Comparison of ENCODE assay signal across 24 mouse cellular contexts in genomic region chr4:91587541-91588059, GRCm38 (mm10).
DNase-seq lines count a peak whose midpoint lies in the region; ATAC-seq and TF ChIP-seq lines count a peak whose summit lies in the region.
"Had no signal": no experiment of that assay in that cellular context is flagged by ENCODE, and none has a peak within 500 bp of the region (broad histone marks: within the 10 kb centered on the region; RNA-seq: fewer than 3 reads in every experiment).

No protein-coding gene starts in this region.

- TF ChIP-seq CTCF in midbrain, postnatal 0 days (IDR thresholded peaks at IDR 0.05) = no peak

- no peak overlapping the region for H3K4me2 ChIP-seq in hindbrain, embryonic 11.5 days (replicated peaks; ENCODE audit: low read depth, low read length)
- H3K4me2 ChIP-seq in midbrain, embryonic 11.5 days = no peak overlapping the region
- H3K4me2 ChIP-seq in midbrain, embryonic 16.5 days (ENCODE audit: low read length) = no peak overlapping the region
- H3K4me2 ChIP-seq in midbrain, embryonic 14.5 days (ENCODE audit: low read length) = no peak overlapping the region
- H3K4me2 ChIP-seq in midbrain, postnatal 0 days (ENCODE audit: low read depth, low read length, poor library complexity, severe bottlenecking) = no peak overlapping the region
- H3K4me2 ChIP-seq: forebrain, embryonic 13.5 days; heart, embryonic 13.5 days; hindbrain, embryonic 15.5 days had no signal

- H3K9me3 ChIP-seq in hindbrain, embryonic 11.5 days (ENCODE audit: control insufficient read depth, low read length) = no peaks in the 10 kb centered on the region
- H3K9me3 ChIP-seq in hindbrain, embryonic 10.5 days = no peaks in the 10 kb centered on the region
- H3K9me3 ChIP-seq in midbrain, embryonic 11.5 days (ENCODE audit: control insufficient read depth, low read length) = no peaks in the 10 kb centered on the region
- no peaks in the 10 kb centered on the region for H3K9me3 ChIP-seq in midbrain, embryonic 16.5 days (replicated peaks; ENCODE audit: control insufficient read depth, low read length, poor library complexity, severe bottlenecking)
- no peaks in the 10 kb centered on the region for H3K9me3 ChIP-seq in midbrain, embryonic 14.5 days (ENCODE audit: control insufficient read depth, low read length)
- H3K9me3 ChIP-seq in midbrain, postnatal 0 days (ENCODE audit: low read length) = no peaks in the 10 kb centered on the region
- H3K9me3 ChIP-seq: forebrain, embryonic 10.5 days; forebrain, embryonic 13.5 days; heart, embryonic 10.5 days; heart, embryonic 13.5 days; hindbrain, embryonic 15.5 days had no signal

- H3K4me1 ChIP-seq in hindbrain, embryonic 11.5 days (replicated peaks; ENCODE audit: control insufficient read depth, insufficient read depth, low read length) = no peaks in the 10 kb centered on the region
- no peaks in the 10 kb centered on the region for H3K4me1 ChIP-seq in hindbrain, embryonic 10.5 days (replicated peaks)
- H3K4me1 ChIP-seq in midbrain, embryonic 11.5 days (ENCODE audit: control insufficient read depth, insufficient read depth, low read length) = no peaks in the 10 kb centered on the region
- H3K4me1 ChIP-seq in midbrain, embryonic 16.5 days (ENCODE audit: control insufficient read depth, insufficient read depth, low read length) = no peaks in the 10 kb centered on the region
- no peaks in the 10 kb centered on the region for H3K4me1 ChIP-seq in midbrain, embryonic 14.5 days (ENCODE audit: control insufficient read depth, insufficient read depth, low read length)
- no peaks in the 10 kb centered on the region for H3K4me1 ChIP-seq in midbrain, postnatal 0 days (ENCODE audit: insufficient read depth, low read length)
- H3K4me1 ChIP-seq: forebrain, embryonic 10.5 days; forebrain, embryonic 13.5 days; heart, embryonic 10.5 days; heart, embryonic 13.5 days; hindbrain, embryonic 15.5 days had no signal

- peak; percentile 56 for ATAC-seq in hindbrain, embryonic 11.5 days (ENCODE audit: low FRiP score)
- peak; percentile 64; the same call in 1 of the 2 replicates for ATAC-seq in midbrain, embryonic 11.5 days (ENCODE audit: low FRiP score)
- ATAC-seq in midbrain, embryonic 16.5 days = no peak
- ATAC-seq in midbrain, embryonic 14.5 days (ENCODE audit: low FRiP score, low TSS enrichment) = peak; percentile 53; the same call in 1 of the 2 replicates
- ATAC-seq in midbrain, postnatal 0 days (ENCODE audit: low FRiP score) = no peak
- ATAC-seq: activated CD4-positive, CD25-positive, alpha-beta regulatory T cell, adult 4 months; forebrain, embryonic 13.5 days; forebrain, embryonic 16.5 days had no signal

- no peak for DNase-seq in hindbrain, embryonic 11.5 days (ENCODE audit: low spot score)
- DNase-seq in hindbrain, embryonic 10.5 days (ENCODE audit: low spot score) = no peak
- no peak for DNase-seq in midbrain, embryonic 11.5 days (ENCODE audit: low spot score, missing footprints)
- DNase-seq in midbrain, embryonic 14.5 days = no peak
- DNase-seq in midbrain, postnatal 0 days (ENCODE audit: low spot score) = no peak
- no peak for DNase-seq in spleen, adult 12 weeks (ENCODE audit: low spot score)
- DNase-seq: adrenal gland, adult 8-10 months; adrenal gland, postnatal 25 days; cerebellum, adult 18-20 months; cerebellum, adult 9-10 months; cerebellum, postnatal 14 days; gastrocnemius, postnatal 10 days; gastrocnemius, postnatal 36 days; heart, adult 2 months; heart, postnatal 14 days; heart, postnatal 4 days had no signal

- no peak overlapping the region for H3K4me3 ChIP-seq in hindbrain, embryonic 11.5 days (ENCODE audit: low read depth, low read length)
- H3K4me3 ChIP-seq in hindbrain, embryonic 10.5 days = no peak overlapping the region
- no peak overlapping the region for H3K4me3 ChIP-seq in midbrain, embryonic 11.5 days (ENCODE audit: low read depth, low read length)
- no peak overlapping the region for H3K4me3 ChIP-seq in midbrain, embryonic 16.5 days (ENCODE audit: low read depth, low read length)
- H3K4me3 ChIP-seq in midbrain, embryonic 14.5 days (replicated peaks; ENCODE audit: low read depth, low read length) = no peak overlapping the region
- no peak overlapping the region for H3K4me3 ChIP-seq in midbrain, postnatal 0 days (ENCODE audit: low read depth, low read length)
- H3K4me3 ChIP-seq: forebrain, embryonic 10.5 days; forebrain, embryonic 13.5 days; heart, adult 2 months; heart, embryonic 10.5 days; heart, embryonic 13.5 days; hindbrain, embryonic 15.5 days had no signal

- no peaks in the 10 kb centered on the region for H3K36me3 ChIP-seq in hindbrain, embryonic 11.5 days (ENCODE audit: control insufficient read depth, insufficient read depth, low read length)
- H3K36me3 ChIP-seq in hindbrain, embryonic 10.5 days = no peaks in the 10 kb centered on the region
- no peaks in the 10 kb centered on the region for H3K36me3 ChIP-seq in midbrain, embryonic 11.5 days (ENCODE audit: control insufficient read depth, insufficient read depth, low read length)
- no peaks in the 10 kb centered on the region for H3K36me3 ChIP-seq in midbrain, embryonic 16.5 days (ENCODE audit: control insufficient read depth, insufficient read depth, low read length)
- no peaks in the 10 kb centered on the region for H3K36me3 ChIP-seq in midbrain, embryonic 14.5 days (ENCODE audit: control insufficient read depth, insufficient read depth, low read length)
- no peaks in the 10 kb centered on the region for H3K36me3 ChIP-seq in midbrain, postnatal 0 days (ENCODE audit: insufficient read depth, low read length)
- H3K36me3 ChIP-seq: forebrain, embryonic 10.5 days; heart, embryonic 10.5 days; heart, embryonic 13.5 days; hindbrain, embryonic 15.5 days had no signal

- WGBS in hindbrain, embryonic 11.5 days = 81% methylated on average over 1 of the region's 1 CpGs
- 78% methylated on average over 1 of the region's 1 CpGs for WGBS in hindbrain, embryonic 10.5 days
- WGBS in midbrain, embryonic 11.5 days = 92% methylated on average over 1 of the region's 1 CpGs
- WGBS in midbrain, embryonic 16.5 days = 89% methylated on average over 1 of the region's 1 CpGs
- 75% methylated on average over 1 of the region's 1 CpGs for WGBS in midbrain, embryonic 14.5 days
- 82% methylated on average over 1 of the region's 1 CpGs for WGBS in midbrain, postnatal 0 days

- no peaks in the 10 kb centered on the region for H3K27me3 ChIP-seq in hindbrain, embryonic 11.5 days (ENCODE audit: control insufficient read depth, insufficient read depth, low read length)
- H3K27me3 ChIP-seq in hindbrain, embryonic 10.5 days (ENCODE audit: insufficient read depth, poor library complexity, severe bottlenecking) = no peaks in the 10 kb centered on the region
- H3K27me3 ChIP-seq in midbrain, embryonic 11.5 days (ENCODE audit: control insufficient read depth, insufficient read depth, low read length) = no peaks in the 10 kb centered on the region
- H3K27me3 ChIP-seq in midbrain, embryonic 16.5 days (ENCODE audit: control insufficient read depth, insufficient read depth, low read depth, low read length) = no peaks in the 10 kb centered on the region
- H3K27me3 ChIP-seq in midbrain, embryonic 14.5 days (ENCODE audit: control insufficient read depth, insufficient read depth, low read length) = no peaks in the 10 kb centered on the region
- H3K27me3 ChIP-seq in midbrain, postnatal 0 days (ENCODE audit: insufficient read depth, low read length) = no peaks in the 10 kb centered on the region
- H3K27me3 ChIP-seq: forebrain, embryonic 13.5 days; heart, embryonic 13.5 days; hindbrain, embryonic 15.5 days had no signal

- H3K9ac ChIP-seq in hindbrain, embryonic 11.5 days (ENCODE audit: low read depth, low read length) = no peak overlapping the region
- H3K9ac ChIP-seq in midbrain, embryonic 11.5 days (ENCODE audit: low read length) = no peak overlapping the region
- H3K9ac ChIP-seq in midbrain, embryonic 16.5 days (ENCODE audit: low read depth, low read length) = no peak overlapping the region
- H3K9ac ChIP-seq in midbrain, embryonic 14.5 days (replicated peaks; ENCODE audit: low read length) = no peak overlapping the region
- no peak overlapping the region for H3K9ac ChIP-seq in midbrain, postnatal 0 days (replicated peaks; ENCODE audit: low read length, poor library complexity, severe bottlenecking)
- H3K9ac ChIP-seq: forebrain, embryonic 13.5 days; heart, embryonic 13.5 days; hindbrain, embryonic 15.5 days had no signal

- no peak overlapping the region for H3K27ac ChIP-seq in hindbrain, embryonic 11.5 days (ENCODE audit: low read depth, low read length)
- no peak overlapping the region for H3K27ac ChIP-seq in hindbrain, embryonic 10.5 days
- H3K27ac ChIP-seq in midbrain, embryonic 11.5 days (ENCODE audit: low read depth, low read length) = no peak overlapping the region
- H3K27ac ChIP-seq in midbrain, embryonic 16.5 days (ENCODE audit: low read length) = no peak overlapping the region
- H3K27ac ChIP-seq in midbrain, embryonic 14.5 days (replicated peaks; ENCODE audit: low read depth, low read length) = no peak overlapping the region
- no peak overlapping the region for H3K27ac ChIP-seq in midbrain, postnatal 0 days (ENCODE audit: low read depth, low read length)
- H3K27ac ChIP-seq: forebrain, embryonic 10.5 days; forebrain, embryonic 13.5 days; heart, adult 2 months; heart, embryonic 10.5 days; heart, embryonic 13.5 days; hindbrain, embryonic 15.5 days had no signal

Comparison
In these comparisons a context has a peak if more than half of its experiments do, and no peak if none do; other contexts are left out.
1. ATAC-seq: peak in hindbrain, embryonic 11.5 days (single experiment), midbrain, embryonic 11.5 days (single experiment) and midbrain, embryonic 14.5 days (single experiment); none in midbrain, embryonic 16.5 days (single experiment) and midbrain, postnatal 0 days (single experiment).